Mouse (Mus musculus) 416B (cell line): ENCODE measurements around the gene Itga5.

Source experiments
- DNase-seq: peaks from one replicate; pipeline ENCODE4 v3.0.0; 2011; ENCODE audit warnings: low read depth

The Itga5 gene

GRCm38 (mm10) chr15:103308876-103309580, 57.5 kb downstream of the Itga5 start:
- DNase-seq = no peak

- peak; percentile 67 for DNase-seq
Measured at GRCm38 (mm10) chr15:103308056-103308875, 58.3 kb downstream of the Itga5 start.

- DNase-seq = peak; percentile 95
Measured at GRCm38 (mm10) chr15:103307125-103307524, 59.4 kb downstream of the Itga5 start.

GRCm38 (mm10) chr15:103305792-103306645, 60.5 kb downstream of the Itga5 start:
- peak; percentile 31 for DNase-seq

GRCm38 (mm10) chr15:103305070-103305678, 61.4 kb downstream of the Itga5 start:
- DNase-seq = peak; percentile 96

GRCm38 (mm10) chr15:103304616-103304969, 62.0 kb downstream of the Itga5 start:
- no peak for DNase-seq

GRCm38 (mm10) chr15:103303916-103304615, 62.5 kb downstream of the Itga5 start:
- DNase-seq = no peak

- no peak for DNase-seq
Measured at GRCm38 (mm10) chr15:103302341-103303021, 64.1 kb downstream of the Itga5 start.

GRCm38 (mm10) chr15:103301547-103302340, 64.8 kb downstream of the Itga5 start:
- DNase-seq = peak; percentile 75

GRCm38 (mm10) chr15:103301046-103301445, 65.5 kb downstream of the Itga5 start:
- no peak for DNase-seq

- no peak for DNase-seq
Measured at GRCm38 (mm10) chr15:103300560-103300959, 66.0 kb downstream of the Itga5 start.

GRCm38 (mm10) chr15:103300067-103300471, 66.5 kb downstream of the Itga5 start:
- DNase-seq = no peak

- DNase-seq = no peak
Measured at GRCm38 (mm10) chr15:103299644-103300043, 66.9 kb downstream of the Itga5 start.

GRCm38 (mm10) chr15:103298861-103299616, 67.5 kb downstream of the Itga5 start:
- DNase-seq = no peak

GRCm38 (mm10) chr15:103298026-103298425, 68.5 kb downstream of the Itga5 start:
- no peak for DNase-seq

GRCm38 (mm10) chr15:103297313-103297712, 69.2 kb downstream of the Itga5 start:
- DNase-seq = no peak

- DNase-seq = peak; percentile 45
Measured at GRCm38 (mm10) chr15:103295851-103296250, 70.7 kb downstream of the Itga5 start.

- no peak for DNase-seq
Measured at GRCm38 (mm10) chr15:103294649-103295048, 71.9 kb downstream of the Itga5 start.
